Mouse (Mus musculus): ENCODE data around the gene Acmsd. TPM values are rescaled to one million over a fixed set of nuclear protein-coding genes. Genes with fewer than 3 reads are reported as not detected.

Acmsd gene
- polyA plus RNA-seq, 1 experiment from 2014 or later = not detected

- Histone ChIP-seq H3K27me3 (no peaks in the 10 kb centered on the region), H3K4me1 (no peaks in the 10 kb centered on the region), H3K4me3 (no peak overlapping the region), H3K36me3 (no peaks in the 10 kb centered on the region), H3K4me2 (replicated peaks) (no peak overlapping the region), H3K9ac (replicated peaks) (no peak overlapping the region), H3K9me3 (no peaks in the 10 kb centered on the region), H3K27ac (replicated peaks) (no peak overlapping the region)
- 84% methylated on average over 6 of the region's 6 CpGs for WGBS
- no peak for ATAC-seq (replicated peaks)
Measured at GRCm38 (mm10) chr1:127816381-127816780, 87.2 kb downstream of the Acmsd start.

Other genes with a start within 250 kb of the Acmsd start
- gene Tmem163, start 49.9 kb upstream of the Acmsd start, polyA plus RNA-seq (2015; fragmentation: Nextera tagmentation; extraction: Ambion mirVana) = 17.3 and 18.8 TPM in 2 replicates
- 109 and 115 TPM in 2 replicates for gene Ccnt2, start 44.8 kb downstream of the Acmsd start, polyA plus RNA-seq (2015; fragmentation: Nextera tagmentation; extraction: Ambion mirVana)
- 0.28 and 0.53 TPM in 2 replicates for gene Map3k19, start 125.6 kb downstream of the Acmsd start, polyA plus RNA-seq (2015; fragmentation: Nextera tagmentation; extraction: Ambion mirVana)
- 17.3 and 19.2 TPM in 2 replicates for gene Rab3gap1, start 139.4 kb downstream of the Acmsd start, polyA plus RNA-seq (2015; fragmentation: Nextera tagmentation; extraction: Ambion mirVana)